Mouse (Mus musculus): Measurements from ENCODE around the gene Stard10.

The Stard10 gene

DNA sequence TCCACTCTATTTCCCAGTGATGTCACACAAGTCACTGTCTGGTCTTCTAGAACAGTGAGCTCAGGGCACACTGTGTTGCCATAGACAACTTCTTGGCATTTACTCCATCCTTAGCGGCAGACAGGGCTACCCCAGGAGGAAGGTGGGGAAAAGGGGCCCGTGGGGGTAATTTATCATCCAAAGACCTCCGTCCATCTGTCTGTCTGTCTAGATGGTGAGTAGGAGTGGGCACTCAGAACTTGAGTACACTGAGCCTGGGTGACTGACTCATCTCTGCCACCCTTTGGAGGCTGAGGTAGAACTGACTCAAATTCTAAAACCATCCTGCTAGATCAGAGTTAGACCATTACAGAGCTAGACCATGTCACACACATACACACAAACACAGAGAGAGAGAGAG is at the start of gene Stard10:
Stard10 (plus strand) TSS at position 73 of the 400 bp plus-strand sequence.
- peak; percentile 59 for DNase-seq (ENCODE audit: low read depth, low spot score)

DNA sequence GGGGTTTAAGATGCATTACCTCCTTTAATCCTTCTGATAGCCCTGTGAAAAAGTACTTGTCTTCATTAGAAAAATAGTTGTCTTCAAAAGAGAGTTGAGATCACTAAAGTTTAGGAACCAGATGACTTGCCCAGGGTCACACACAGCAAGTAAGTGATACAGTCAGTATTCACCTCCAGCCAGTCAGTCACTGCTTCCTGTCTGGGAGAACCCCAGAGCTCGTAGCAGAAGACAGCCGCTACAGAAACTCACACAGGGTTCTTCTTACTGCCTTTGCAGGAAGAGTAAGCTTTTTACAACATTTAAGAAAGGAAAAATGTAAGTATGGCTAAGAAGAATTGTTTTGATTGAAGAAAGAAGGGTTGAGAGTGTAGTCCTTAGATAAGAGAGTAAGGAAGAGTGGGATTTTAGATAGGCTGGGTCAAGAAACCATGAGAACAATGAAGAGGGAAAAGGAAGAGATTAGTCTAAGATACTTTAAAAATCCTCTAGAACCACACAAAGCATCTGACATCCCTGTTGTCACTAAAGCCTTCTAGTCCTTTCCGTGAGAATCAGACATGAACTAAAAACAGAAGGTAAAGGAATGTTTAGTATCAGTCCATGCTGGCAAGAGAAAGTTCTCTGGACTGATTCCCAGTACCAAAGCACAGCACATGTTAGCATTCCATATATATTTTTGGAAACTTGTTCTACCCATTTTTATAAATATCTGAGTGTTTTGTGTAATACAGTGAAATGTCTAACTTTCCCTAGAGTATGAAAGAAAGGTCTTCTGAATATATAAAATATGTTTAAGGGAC is 49.2 kb upstream of the Stard10 start:
- peak; percentile 85 for DNase-seq (ENCODE audit: low read depth, low spot score)

DNA sequence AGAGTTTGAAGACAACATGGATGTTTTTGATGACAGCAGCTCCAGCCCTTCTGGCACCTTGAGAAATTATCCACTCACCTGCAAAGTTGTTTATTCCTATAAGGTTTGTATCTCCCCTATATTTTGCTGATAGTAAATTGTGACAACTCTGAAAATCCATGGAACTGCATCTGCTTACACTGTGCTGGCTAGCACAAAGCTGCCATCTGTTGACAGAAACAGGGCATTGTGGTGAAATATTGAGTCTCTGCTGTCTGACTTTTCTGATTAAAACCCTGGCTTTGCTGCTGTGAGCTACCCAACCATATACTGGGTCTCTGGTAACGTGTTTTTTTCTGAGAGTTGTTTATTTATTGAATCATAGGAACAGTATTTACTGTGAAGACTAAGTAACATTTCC is 45.3 kb upstream of the Stard10 start:
- DNase-seq (ENCODE audit: low read depth, low spot score): peak; percentile 46

DNA sequence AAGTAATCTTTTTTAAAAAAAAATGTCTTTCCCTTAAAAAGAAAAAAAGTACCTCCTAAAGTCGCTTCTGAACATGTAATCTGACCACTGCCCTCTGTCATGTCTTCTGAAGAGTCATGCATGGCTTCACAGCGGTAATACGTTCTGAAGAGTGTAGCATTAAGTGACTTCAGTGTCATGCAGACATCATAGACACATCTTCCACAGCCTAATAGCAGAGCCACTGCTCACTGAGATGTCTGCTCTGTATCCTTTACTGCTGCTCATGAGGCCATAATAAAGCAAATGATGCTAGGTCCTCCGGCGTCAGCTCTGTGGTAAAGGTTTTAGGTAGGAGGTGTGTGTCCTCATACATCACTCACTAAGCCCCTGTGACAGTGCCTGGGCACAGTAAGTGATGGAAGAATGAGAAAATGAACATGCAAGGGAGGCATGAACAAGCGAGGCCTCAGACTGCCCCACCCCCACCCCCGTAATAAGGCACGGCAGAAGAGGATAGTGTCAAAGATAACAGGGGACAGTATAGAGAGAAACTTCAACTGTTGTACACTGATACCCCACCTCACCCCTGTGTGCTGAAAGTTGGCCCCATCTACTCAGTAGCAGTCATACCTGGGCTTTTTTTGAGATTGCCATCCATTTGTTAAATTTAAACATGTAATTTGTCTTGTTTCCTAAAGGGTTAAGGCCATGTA is 44.3 kb upstream of the Stard10 start:
- DNase-seq (ENCODE audit: low read depth, low spot score): no peak

DNA sequence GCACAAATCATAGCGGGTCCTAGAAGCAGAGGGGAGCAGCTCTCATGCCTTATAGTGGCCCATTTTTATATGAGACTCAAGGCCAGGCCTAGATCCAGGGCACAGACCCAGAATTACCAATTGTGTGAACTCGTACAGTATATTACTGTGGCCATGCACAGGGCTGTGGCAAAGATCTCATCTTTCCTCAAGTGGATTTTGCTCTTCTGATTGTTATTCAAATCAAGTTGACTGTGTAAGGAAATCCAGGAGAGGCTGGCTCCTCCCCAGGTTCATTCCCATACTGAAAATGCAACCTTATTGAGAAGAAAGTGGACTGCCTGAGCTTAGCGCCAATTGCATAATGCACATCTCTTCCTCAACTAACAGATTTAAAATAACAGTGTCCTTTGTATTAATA is 34.2 kb upstream of the Stard10 start:
- DNase-seq (ENCODE audit: low read depth, low spot score): no peak

DNA sequence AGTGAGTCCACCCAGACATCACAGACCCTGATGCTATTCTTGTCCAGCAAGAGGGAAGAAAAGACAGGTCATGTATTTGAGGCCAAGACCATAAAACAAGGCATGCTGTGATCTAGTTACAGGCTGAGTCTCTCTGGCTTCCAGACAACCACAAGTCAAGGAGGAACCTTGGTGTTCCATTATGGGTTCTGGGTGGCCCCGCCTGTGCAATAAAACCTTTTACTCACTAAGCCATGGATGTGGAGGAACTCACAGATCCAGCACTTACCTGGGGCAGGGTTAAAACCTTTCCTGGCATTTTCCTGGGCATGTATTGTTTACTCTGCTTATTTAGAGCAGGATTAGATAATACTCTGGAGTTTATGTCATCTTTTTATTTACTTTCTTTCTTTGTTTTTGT is 32.4 kb upstream of the Stard10 start:
- no peak for DNase-seq (ENCODE audit: low read depth, low spot score)

DNA sequence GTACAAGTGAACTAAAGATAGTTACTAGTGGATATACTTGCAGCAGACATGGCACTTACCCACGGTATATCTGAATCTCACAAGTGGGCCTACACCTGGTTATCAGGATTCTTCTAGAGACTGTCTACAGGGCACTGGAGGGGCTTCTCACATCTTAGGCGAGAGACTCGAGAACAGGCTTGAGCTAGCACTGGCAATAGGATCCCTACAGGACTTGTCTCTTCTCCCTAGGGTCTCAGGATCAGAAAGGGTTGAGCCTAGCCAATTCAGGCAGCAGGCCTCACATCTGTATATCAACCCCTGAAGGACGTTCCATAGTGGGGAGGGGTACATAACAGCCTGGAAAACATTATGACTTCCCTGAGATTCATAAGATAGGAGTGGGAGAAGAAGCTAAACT is 30.0 kb upstream of the Stard10 start:
- no peak for DNase-seq (ENCODE audit: low read depth, low spot score)

DNA sequence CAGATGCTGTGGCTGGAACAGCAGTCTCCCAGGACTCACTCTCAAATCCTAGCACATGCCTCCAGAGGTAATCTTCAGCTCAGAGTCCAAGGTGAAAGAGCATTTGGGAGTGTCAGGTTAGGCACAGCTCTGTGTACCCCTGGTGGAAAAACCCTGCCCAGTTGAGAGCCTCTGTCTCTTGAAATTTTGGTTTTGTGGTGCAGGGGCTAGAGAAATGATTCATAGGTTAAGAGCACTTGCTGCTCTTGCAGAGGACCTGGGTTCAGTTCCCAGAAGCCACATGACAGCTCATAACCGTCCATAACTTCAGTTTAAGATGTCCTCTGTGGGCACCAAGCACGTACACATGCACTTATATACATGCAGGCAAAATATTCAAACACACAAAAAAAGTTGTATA is 29.1 kb upstream of the Stard10 start:
- DNase-seq (ENCODE audit: low read depth, low spot score): no peak

DNA sequence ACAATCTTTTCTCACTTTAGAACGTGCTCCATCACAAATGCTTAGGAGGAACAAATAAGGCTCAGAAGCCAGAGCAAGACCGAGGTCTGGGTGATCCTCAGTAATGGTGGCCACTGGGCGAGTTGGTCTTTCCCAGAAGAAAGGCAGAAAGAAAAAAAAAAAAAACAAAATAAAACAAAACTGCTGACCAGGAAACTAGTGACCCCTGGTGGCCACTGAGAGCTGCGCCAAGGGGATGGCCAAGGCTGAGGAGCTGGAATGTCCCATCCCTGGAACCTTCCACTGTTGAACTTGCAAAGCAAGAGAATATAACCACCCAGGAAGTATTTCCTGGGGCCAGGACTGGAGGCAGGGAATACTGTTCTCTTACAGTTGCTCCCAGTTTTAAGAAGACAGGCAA is 28.4 kb upstream of the Stard10 start:
- DNase-seq (ENCODE audit: low read depth, low spot score): peak; percentile 74

DNA sequence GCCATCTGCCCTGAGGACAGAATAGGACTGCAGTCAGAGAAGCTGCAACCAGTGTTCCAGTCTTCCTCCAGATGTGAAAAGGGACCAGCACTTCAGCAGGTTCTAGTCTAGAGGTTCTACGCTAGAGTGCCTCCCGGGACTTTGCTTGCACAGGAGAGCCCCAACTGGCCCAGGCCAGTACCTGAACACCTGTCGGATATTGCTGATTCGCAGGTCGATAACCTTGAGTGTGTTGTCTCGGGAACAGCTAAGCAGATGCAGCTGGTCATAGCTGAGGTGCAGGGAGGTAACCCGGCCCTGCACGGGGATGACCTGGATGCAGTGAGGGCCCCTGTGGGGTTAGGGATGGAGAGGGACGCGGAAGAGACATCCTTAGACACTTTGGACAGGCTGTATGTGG is 26.5 kb upstream of the Stard10 start:
- no peak for DNase-seq (ENCODE audit: low read depth, low spot score)

DNA sequence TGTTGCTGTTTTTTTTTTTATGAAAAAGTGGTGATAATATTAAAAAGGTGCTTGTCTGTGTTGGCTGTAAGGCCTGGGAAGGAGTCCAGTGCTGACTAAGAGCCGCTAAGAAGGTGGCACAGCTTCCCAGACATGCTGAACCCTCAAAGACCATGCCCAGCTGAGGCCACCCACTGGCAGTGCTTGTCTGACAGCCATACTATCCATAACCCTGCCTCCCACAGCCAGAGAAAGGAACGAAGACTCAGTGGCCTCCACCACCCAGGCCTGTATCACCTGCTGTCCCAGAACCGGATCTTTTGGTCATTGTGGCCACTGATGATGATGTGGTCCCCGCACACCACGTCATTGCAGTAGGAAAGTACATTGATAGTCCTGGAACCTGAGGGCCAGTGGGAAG is 25.7 kb upstream of the Stard10 start:
- DNase-seq (ENCODE audit: low read depth, low spot score): no peak

DNA sequence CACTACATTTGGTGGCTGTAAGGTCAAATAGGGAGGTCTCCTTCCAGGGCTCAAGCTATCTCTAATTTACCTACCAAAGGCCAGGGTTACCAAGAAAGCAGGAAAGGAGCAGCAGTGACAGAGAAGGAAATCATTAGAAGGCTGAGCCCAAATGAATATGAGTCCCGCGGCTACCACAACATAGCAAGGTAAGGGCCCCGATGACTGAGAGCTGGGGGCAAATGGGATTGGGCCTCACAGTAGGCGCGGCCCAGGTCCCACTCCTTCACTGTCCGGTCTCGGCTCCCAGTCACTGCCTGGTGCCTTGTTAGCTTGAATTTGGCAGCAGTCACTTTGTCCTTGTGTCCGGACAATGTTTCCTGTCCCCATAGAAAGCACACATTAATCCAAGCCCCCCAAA is 25.2 kb upstream of the Stard10 start:
- no peak for DNase-seq (ENCODE audit: low read depth, low spot score)

DNA sequence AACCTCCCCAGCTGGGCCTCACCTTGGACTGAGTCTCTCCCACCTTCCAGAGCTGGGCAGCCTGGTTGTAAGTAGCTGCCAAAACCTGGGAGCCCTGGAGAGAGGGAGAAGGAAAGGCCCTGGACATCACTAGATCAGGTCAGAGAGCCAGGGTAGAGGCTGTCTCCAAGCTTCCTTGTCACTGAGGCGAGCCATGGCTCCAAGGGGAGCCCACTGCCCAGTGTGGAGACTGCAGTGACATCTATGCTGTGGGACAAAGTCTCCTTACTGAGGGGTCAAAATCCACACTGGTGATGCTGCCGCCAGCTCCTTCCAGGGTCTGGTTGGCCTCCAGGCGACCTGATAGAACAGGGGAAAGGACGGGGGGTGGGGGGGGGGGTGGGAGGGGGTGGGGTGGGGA is 24.8 kb upstream of the Stard10 start:
- no peak for DNase-seq (ENCODE audit: low read depth, low spot score)

DNA sequence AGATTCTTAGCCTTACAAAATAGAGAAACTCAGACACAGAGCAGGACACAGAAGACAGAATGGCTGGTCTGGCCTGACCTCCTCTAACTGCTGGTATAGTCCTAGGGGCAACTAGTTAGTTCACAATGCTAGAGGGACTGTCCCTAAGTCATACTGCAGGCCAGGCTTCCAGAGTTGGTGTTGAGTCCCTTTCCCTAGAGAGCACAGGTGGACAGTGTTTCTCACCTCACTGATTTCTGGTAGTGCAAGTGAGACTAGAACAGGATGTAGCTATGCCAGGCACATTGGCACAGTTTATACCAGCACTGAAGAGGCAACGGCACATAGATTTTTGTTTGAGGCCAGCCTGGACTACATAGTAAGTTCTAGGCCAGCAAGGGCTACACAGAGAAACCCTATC is 24.2 kb upstream of the Stard10 start:
- DNase-seq (ENCODE audit: low read depth, low spot score): no peak

DNA sequence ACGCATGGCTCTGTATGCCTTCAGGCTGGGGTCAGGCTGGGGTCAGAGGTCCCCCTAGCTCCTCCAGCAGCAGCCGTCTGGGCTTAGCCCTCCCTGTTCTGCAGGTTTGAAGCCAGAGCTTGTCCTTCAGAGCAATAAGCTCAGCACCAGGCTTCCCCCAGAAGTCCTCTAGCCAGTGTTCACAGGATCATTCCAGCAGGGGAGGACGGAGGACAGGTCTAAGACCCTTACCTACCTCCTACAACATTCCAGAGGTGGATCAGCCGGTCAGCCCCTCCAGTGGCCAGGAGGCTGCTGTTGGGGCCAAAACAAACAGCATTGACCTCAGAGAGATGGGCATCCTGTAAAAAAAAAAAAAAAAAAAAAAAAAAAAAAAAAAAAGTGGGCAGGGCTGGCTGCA is 23.7 kb upstream of the Stard10 start:
- no peak for DNase-seq (ENCODE audit: low read depth, low spot score)

DNA sequence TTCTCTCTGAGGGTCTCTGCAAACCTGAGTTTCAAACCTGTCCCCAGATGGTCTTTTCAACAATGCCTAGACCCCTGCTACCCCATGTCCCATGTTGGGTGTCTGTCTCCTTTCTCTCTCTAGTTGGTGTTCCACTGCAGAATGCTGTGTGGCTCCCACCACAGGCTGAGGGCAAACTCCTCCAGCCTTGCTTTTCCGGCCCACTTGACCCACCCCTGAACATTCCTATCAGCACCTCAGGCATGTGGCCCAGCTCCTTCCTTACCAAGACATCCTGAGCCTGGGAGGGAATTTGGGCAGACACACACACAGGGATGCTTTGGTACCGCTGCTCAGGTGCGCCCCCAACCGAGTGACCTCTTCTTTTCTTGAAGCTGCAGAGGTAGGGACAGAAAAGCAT is 23.3 kb upstream of the Stard10 start:
- DNase-seq (ENCODE audit: low read depth, low spot score): no peak

DNA sequence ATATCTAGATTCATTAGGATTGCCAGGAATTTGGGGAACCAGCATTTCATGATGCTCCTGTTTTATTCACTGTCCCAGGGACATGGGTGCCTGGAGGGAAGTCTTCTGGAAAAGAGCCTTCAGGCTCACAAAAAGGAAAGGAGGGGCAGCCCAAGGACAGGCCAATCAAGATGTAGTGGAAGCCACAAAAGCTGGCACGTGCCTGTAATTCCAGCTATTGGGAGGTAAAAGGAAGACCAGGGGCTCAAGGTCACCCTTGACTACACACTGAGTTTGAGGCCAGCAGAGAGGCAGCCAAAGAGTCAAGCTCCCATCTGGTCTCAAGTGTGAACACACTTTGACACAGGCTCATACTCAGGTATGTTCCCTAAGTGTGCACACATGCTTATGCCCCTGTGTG is 21.4 kb upstream of the Stard10 start:
- DNase-seq (ENCODE audit: low read depth, low spot score): no peak

DNA sequence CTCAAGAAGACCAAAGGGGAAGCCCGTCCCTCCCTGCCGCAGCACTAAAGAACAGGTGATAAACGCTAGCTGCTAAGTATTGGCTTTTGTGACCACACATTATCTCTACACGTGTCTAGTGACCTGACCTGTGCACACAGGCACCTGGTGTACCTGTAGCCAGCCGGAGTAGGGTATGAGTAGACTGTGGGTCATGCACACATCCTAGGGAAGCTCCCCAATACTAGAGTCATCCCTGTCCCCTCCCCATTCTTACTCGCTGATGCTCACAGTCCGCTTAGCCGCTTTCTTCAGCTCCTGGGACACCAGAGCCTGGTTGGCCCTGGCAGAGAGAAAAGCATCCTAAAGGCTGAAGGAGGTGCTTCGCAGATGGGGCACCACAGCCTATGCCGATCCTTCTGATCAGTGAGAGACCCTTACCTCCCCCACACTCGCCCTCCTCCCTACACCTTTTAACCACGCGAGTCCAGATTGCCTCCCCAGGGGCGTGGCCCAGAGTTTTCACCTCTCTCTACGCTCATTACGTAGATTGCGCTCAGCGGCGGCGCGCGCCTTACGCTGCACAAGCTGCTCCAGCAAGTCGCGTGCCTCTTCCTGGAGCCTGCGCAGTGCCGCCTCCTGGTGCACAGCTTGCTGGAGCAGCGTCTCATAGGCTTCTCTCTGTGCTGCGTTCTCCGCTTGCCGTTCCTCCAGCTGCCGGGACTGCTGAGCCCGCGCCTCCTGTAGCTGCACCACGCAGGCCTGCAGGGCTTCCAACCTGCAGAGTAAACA is 20.4 kb upstream of the Stard10 start:
- peak; percentile 97 for DNase-seq (ENCODE audit: low read depth, low spot score)

DNA sequence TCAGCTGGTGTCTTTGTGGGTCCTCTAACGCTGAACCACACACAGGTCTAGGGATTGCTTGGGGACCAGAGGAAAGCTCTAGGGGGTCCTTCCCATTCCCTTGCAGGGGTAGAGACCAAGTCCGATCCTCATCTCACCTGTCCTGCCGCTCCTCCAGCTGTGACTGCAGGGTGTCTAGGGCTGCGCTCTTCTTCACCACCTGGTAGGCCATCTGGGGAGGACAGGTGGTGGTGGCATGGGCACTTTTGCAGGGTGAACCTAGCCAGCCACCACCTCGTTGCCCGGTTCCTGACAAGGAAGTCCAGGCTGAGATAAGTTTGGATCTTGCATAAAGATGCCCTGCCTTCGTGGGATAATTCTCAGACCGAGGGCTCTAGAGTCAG is 19.9 kb upstream of the Stard10 start:
- peak; percentile 68 for DNase-seq (ENCODE audit: low read depth, low spot score)

DNA sequence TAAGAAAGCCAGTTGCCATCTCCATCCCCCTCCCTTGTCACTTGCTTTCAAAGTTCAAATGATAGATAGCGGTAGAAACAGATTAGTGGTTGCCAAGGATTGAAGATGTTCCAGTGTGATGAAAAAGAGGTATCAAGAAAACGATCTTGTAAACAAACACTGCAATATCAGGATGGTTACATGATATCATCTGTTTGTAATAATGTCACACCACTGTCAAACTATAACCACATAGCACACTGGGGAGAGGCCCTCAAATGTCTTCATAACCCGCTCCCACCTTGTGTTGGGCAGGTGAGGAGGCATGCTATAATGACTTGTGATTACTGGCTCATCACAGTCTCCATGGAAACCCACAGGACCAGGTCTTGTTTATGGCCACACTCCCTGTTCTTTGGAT is 18.5 kb upstream of the Stard10 start:
- DNase-seq (ENCODE audit: low read depth, low spot score): no peak

DNA sequence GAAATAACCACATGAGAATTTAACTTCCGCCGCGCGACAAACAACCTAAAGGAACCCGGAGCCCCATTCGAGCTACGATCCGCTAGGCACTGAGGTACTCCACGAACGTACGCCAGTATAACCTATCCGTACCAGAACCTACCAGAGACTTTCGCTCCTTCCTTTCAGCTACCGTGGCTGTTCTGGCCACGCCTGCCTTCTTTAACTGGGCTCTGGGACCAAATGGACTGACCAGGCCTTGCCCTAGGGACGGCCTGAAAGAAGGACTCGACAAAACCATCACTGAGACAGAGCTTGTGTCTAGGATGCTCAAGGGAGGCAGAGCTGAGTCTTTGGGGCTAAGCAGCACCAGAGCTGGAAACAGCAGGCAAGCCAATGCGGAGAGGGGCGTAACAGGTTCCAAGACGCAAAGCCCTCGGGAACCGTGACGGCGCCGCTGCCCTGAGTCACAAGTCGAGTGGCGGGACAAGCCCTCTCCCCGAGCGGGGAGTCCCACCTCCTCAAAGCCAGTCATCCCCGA is 15.5 kb upstream of the Stard10 start:
- DNase-seq (ENCODE audit: low read depth, low spot score): peak; percentile 75

DNA sequence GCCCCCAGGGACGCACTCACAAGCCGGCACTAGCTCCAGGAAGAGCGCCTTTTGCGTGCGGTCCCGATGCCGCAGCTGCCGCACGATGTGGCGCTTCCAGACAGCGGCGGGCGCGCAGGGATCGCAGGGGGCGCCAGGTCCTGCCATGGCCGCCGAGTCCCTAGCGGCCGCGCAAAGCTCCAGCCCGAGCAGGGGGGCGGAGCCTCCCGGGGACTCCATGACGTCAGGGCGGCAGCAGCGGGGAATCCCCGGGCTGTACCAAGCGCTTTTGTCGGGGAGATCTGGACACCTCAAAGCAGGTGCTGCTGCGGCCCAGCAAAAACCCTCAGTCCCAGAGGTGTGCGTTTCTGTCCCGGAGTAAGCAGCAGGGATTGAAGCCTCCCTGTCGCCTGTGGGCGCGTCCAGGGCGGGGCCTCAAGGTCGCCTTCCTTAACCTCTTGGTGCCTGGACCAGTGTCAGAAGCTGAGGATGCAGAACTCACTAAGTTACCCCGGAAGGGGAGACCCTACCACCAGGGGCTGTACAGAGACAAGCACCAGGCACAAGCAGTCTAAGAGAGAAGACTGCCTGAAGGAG is 14.9 kb upstream of the Stard10 start, which contains the start of gene Atg16l2:
Atg16l2 (minus strand) TSS at position 371 of the 576 bp plus-strand sequence.
- peak; percentile 99 for DNase-seq (ENCODE audit: low read depth, low spot score)
